Mouse (Mus musculus): ENCODE measurements at regions not wholly inside any gene's neighbourhood (a gene's known extent, or its start where the extent isn't known, plus 50 kb on each side); places are given as distances from the start of the nearest gene placed in this dataset.

- no peak for DNase-seq
Observed at GRCm38 (mm10) chr8:11909146-11909545, 68.9 kb downstream of the Tex29 start.

GRCm38 (mm10) chr8:11911639-11912450 lies 71.6 kb downstream of the Tex29 start:
- no peak for DNase-seq

DNA sequence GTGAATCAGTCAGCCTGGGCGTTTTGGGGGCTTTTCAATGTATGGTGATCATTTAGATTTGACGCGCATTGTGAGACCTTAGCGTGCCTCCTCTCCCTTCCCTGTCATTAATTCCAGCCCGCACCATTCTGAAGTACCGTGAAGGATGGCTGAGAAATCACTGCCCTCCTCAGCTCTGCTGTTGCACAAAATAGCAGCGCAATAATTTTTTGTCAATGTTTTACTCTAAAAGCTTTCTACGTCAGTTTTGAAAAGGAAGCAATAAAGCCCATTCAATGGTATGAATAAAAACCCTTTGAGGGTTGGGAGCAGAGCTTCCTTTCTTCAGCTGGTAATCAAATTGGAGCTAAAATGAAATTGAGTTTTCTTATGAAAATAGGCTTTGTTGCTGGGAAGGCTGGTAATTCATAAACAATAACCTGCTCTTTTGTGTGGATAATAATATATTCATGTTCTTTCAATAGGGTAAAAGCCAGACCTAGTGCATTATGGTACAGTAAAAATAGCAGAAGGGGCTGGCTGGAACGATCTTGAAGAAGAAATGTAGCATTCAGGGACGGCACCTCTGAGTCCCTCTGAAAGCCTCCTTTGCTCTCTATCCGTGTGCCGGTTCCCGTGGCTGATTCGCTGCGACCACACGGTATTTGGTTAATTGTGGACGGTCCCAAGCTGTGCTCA lies 72.3 kb downstream of the Tex29 start:
- DNase-seq: no peak

GRCm38 (mm10) chr8:11913129-11913900 lies 73.0 kb downstream of the Tex29 start:
- peak; percentile 17 for DNase-seq

GRCm38 (mm10) chr8:11914131-11914530 lies 73.9 kb downstream of the Tex29 start:
- no peak for DNase-seq

DNA sequence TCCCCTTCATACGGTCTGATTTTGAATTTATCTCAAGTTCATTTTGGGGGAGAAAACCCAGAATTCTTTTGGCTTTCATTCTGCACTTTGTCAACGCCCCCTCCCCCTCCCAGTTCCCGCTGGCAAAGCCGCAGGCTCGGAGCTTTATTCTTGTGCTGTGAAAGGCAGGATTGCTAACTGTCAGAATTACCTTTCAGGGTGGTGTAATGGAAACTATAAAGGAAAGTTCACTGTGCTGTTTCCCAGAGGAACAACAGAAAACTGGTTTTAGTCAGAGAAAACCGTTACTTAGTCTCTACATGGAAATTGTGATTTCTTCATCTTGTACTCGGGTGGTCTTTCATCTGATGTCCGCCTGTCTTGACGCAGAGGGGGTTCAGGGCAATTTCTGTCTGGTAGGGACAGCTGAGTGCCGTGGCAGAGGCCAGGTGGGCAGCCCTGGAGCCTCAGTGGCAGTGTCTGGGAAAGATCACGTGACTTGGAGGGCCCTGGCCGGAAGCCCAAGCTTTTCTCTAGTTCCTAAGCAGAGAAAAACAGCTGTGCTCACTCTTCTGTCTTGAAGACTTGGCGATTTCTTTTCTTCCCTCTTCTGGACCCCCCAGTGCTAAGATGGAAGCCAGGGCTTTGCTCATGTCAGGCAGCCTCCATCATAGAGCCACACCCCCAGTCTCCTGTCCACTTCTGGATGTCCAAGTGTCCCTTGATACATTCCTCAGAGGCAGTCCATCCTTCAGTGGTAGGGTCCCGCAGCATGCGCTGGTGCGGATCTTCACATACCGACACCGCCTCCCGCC lies 74.6 kb downstream of the Tex29 start:
- DNase-seq: peak; percentile 11

GRCm38 (mm10) chr8:11915721-11916120 lies 75.4 kb downstream of the Tex29 start:
- DNase-seq: no peak

DNA sequence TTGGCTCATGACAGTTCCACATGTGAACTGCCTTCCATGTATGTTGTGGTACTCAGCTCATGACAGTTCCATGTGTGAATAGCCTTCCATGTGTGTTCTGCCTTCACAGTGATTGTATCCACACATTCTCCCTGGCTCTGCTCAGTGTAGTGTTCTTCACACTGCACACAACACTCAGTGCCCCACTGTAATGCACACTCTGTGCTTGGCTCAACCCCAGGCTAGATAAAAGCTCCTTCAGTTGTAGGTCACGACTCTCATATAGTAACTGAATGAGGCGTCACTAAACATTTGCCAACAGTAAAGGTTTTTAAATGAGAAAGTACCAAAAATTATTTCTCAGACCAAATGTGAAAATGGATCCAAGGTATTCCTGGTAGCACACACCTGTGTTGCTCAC lies 79.6 kb downstream of the Tex29 start:
- no peak for DNase-seq

DNA sequence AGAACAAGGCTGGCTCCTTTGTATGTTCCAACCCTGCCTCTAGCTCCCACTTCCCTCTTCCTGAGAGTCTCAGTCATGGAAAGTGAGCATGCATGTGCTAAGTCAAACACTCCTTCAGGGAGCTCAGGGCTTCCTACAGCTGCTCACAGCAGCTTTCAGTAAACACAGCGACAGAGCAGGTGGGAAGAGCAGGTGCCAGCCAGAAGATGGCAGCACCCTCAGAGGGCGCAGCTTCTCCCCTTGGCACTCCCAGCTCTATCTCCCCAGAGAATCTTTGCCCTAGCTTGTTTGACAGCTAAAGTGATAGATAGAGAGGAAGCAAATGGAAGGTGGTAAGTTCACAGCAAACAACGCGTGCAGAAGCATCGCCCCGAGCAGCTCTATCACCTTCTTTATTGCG lies 82.8 kb downstream of the Tex29 start:
- DNase-seq: no peak

- peak; percentile 73 for DNase-seq
Observed at GRCm38 (mm10) chr8:11924165-11924564, 83.9 kb downstream of the Tex29 start.

GRCm38 (mm10) chr8:11942892-11943332 lies 102.6 kb downstream of the Tex29 start:
- DNase-seq: peak; percentile 50

DNA sequence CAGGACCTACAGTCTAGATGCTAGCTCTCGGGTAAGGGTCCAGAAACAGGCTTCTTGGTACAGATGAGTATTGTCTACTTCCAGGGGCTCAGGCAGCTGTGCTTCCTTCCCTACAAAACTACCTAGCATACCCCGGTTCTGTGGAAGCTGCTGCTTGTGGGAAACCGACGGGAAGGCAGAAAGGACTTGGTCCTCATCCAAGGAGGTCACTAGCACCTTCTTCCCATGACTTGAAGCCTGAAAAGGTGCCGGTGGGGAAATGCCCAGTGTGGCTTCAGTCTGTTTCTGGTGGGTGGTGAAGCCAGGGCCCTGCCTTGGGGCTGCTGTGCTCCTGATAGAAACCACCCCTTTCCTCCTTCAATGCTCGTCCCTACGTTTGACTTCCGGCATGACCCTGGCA lies 107.5 kb downstream of the Tex29 start:
- no peak for DNase-seq

DNA sequence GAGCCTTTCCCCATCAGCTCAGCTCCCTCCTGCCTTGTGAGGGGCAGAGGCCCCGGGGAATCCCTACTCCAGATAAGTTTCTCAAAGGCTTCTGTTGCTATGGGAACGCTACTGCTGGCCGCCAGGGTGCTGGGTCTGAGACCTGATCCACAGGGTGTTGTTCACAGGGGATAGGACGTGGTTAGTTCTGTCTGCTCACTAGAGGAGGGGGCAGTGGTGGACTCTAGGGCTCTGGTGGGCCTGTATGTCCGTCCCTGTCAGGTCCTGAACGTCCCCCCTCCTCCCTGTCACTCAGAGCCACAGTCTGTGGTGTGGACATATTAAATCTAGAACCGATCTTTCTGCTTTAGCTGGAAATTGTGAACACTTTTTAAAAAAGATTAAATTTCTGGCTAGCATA lies 116.0 kb downstream of the Tex29 start:
- DNase-seq: no peak

GRCm38 (mm10) chr8:11957046-11957783 lies 116.9 kb downstream of the Tex29 start:
- peak; percentile 46 for DNase-seq

- DNase-seq: no peak
Observed at GRCm38 (mm10) chr8:11958176-11958575, 117.9 kb downstream of the Tex29 start.

- no peak for DNase-seq
Observed at GRCm38 (mm10) chr8:11959466-11959865, 119.2 kb downstream of the Tex29 start.

DNA sequence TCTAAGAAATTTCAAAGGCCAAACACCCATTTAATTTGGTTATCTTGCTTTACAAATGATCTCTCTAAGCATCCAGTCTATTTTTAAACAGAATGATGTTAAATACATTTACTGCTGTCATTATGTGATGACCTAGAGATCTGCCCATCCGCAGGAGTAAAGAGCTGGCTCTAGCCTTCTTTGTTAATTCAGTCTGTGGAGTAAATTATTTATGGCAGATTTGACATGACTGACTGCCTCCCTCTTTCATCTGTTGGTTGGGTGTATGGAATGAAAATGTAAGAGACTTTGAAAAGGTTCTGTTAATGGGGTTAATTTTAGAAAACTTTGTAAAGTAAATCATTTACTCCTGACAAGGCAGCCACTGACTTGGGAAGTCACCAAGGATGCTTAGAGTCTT lies 123.3 kb downstream of the Tex29 start:
- DNase-seq: no peak

GRCm38 (mm10) chr8:11967670-11968069 lies 127.4 kb downstream of the Tex29 start:
- no peak for DNase-seq

DNA sequence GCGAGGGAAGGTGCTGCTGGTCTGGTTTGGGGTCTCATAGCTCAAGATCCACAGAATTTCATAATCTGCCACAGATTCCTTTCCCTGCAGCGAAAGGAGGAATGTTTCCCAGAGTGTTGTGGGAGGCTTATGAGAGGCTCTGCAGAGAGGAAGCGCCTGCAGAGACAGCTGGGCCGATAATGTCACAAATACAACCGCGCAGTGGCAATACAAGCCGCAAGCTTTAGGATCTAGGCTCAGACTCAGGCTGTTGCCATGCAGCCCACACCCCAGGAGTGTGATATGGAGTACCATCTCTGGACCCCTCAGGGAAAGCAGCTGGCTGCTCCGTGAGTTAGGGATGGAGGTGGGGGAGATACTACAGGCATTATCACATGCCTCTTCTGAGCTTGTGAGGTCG lies 130.2 kb downstream of the Tex29 start:
- no peak for DNase-seq

GRCm38 (mm10) chr8:11973436-11973835 lies 133.2 kb downstream of the Tex29 start:
- DNase-seq: no peak

DNA sequence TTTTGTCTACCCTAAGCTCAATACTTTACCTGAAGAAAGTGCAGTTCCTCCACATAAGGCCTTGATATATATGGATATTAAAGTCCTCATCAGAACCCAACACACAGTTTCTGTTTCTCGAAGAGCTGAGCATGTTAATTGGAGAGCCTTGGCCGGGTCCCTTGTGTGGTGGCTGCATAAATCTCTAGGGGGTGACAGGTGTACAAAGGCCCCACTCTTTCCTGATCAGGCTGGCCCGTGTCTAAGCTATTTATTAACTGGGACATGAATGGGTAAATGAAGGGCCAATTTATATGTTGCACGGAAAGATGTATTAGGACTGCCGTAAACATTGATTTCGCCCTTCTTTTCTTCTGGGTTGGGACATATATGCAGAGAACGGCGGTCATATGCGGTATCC lies 136.8 kb downstream of the Tex29 start:
- no peak for DNase-seq

GRCm38 (mm10) chr8:11979056-11979455 lies 138.8 kb downstream of the Tex29 start:
- DNase-seq: no peak

Data from right cerebral cortex, adult 18-20 months (tissue).